Mouse (Mus musculus) retina, postnatal 1 day (tissue): ENCODE data around the gene Ptprj.

Experiments used
- DNase-seq: peaks from one replicate; pipeline ENCODE4 v3.0.0-alpha.2; 2012

Ptprj gene

GRCm38 (mm10) chr2:90559015-90559687 lies 21.3 kb downstream of the Ptprj start:
- no peak for DNase-seq

- no peak for DNase-seq
These were observed 22.1 kb downstream of the Ptprj start for GRCm38 (mm10) chr2:90558361-90558760.

- DNase-seq, result no peak
These were observed 22.5 kb downstream of the Ptprj start for GRCm38 (mm10) chr2:90557913-90558312.

GRCm38 (mm10) chr2:90555744-90556143 lies 24.7 kb downstream of the Ptprj start:
- DNase-seq, result no peak

GRCm38 (mm10) chr2:90554806-90555205 lies 25.6 kb downstream of the Ptprj start:
- DNase-seq, result no peak

- DNase-seq, result no peak
These were observed 26.6 kb downstream of the Ptprj start for GRCm38 (mm10) chr2:90553861-90554260.

GRCm38 (mm10) chr2:90550656-90551055 lies 29.8 kb downstream of the Ptprj start:
- peak; percentile 18 for DNase-seq

GRCm38 (mm10) chr2:90548541-90548940 lies 31.9 kb downstream of the Ptprj start:
- no peak for DNase-seq

GRCm38 (mm10) chr2:90547144-90547609 lies 33.3 kb downstream of the Ptprj start:
- DNase-seq, result no peak

- peak; percentile 33 for DNase-seq
These were observed 35.2 kb downstream of the Ptprj start for GRCm38 (mm10) chr2:90545261-90545660.

- peak; percentile 19 for DNase-seq
These were observed 36.5 kb downstream of the Ptprj start for GRCm38 (mm10) chr2:90543989-90544388.

- DNase-seq, result no peak
These were observed 37.2 kb downstream of the Ptprj start for GRCm38 (mm10) chr2:90543106-90543702.

- DNase-seq, result no peak
These were observed 37.8 kb downstream of the Ptprj start for GRCm38 (mm10) chr2:90542656-90543055.

- peak; percentile 24 for DNase-seq
These were observed 41.2 kb downstream of the Ptprj start for GRCm38 (mm10) chr2:90539206-90539605.

GRCm38 (mm10) chr2:90537244-90537643 lies 43.2 kb downstream of the Ptprj start:
- DNase-seq, result peak; percentile 16

GRCm38 (mm10) chr2:90536555-90536954 lies 43.9 kb downstream of the Ptprj start:
- peak; percentile 38 for DNase-seq

GRCm38 (mm10) chr2:90534751-90535150 lies 45.7 kb downstream of the Ptprj start:
- DNase-seq, result no peak

- no peak for DNase-seq
These were observed 46.5 kb downstream of the Ptprj start for GRCm38 (mm10) chr2:90533944-90534343.

- no peak for DNase-seq
These were observed 48.4 kb downstream of the Ptprj start for GRCm38 (mm10) chr2:90532095-90532494.

GRCm38 (mm10) chr2:90528107-90528506 lies 52.3 kb downstream of the Ptprj start:
- DNase-seq, result no peak

- no peak for DNase-seq
These were observed 53.5 kb downstream of the Ptprj start for GRCm38 (mm10) chr2:90526971-90527370.

- DNase-seq, result no peak
These were observed 53.9 kb downstream of the Ptprj start for GRCm38 (mm10) chr2:90526564-90526963.

- DNase-seq, result no peak
These were observed 54.6 kb downstream of the Ptprj start for GRCm38 (mm10) chr2:90525807-90526206.

- DNase-seq, result no peak
These were observed 58.0 kb downstream of the Ptprj start for GRCm38 (mm10) chr2:90522455-90522854.

- DNase-seq, result no peak
These were observed 58.5 kb downstream of the Ptprj start for GRCm38 (mm10) chr2:90521909-90522308.
